Mouse (Mus musculus) gastrocnemius, adult 8-10 months (tissue): ENCODE results near the gene Trim25. TPM values are rescaled to one million over a fixed set of nuclear protein-coding genes. Genes with fewer than 3 reads are reported as not detected.
"Not testable (repeated sequence)": the region's sequence is repeated elsewhere in the genome, so short reads cannot be mapped to it uniquely, and the experiment has no call there.

Source experiments
- DNase-seq, 2 experiments: peaks; one replicate each; pipeline ENCODE4 v3.0.0; 2022; ENCODE audit warnings: low spot score in 2 of 2
- total RNA-seq, 4 experiments: library from RNA; stranded (reverse); gene quantifications; 2 replicates each; pipeline ENCODE4 v1.2.4; 2022

The Trim25 gene
- total RNA-seq, 4 experiments from 2014 or later, result 4.1 to 8.3 (median 6.0) TPM

GRCm38 (mm10) chr11:89023477-89023876 lies 24.3 kb downstream of the Trim25 start:
- DNase-seq, result no peak

GRCm38 (mm10) chr11:89024181-89024881 lies 25.2 kb downstream of the Trim25 start:
- DNase-seq, result peak; percentile 34 to 45

GRCm38 (mm10) chr11:89025603-89026002 lies 26.4 kb downstream of the Trim25 start:
- DNase-seq, result no peak

- DNase-seq, result no peak
Observed at GRCm38 (mm10) chr11:89026117-89026516, 26.9 kb downstream of the Trim25 start.

GRCm38 (mm10) chr11:89027955-89028361 lies 28.8 kb downstream of the Trim25 start:
- DNase-seq, result no peak

GRCm38 (mm10) chr11:89028871-89029405 lies 29.8 kb downstream of the Trim25 start:
- no peak for DNase-seq

GRCm38 (mm10) chr11:89030552-89030951 lies 31.4 kb downstream of the Trim25 start:
- no peak for DNase-seq

- no peak for DNase-seq
Observed at GRCm38 (mm10) chr11:89031189-89031588, 32.0 kb downstream of the Trim25 start.

GRCm38 (mm10) chr11:89034592-89034991 lies 35.4 kb downstream of the Trim25 start:
- DNase-seq, result no peak

- DNase-seq, result no peak
Observed at GRCm38 (mm10) chr11:89035552-89035951, 36.4 kb downstream of the Trim25 start.

GRCm38 (mm10) chr11:89038496-89038895 lies 39.3 kb downstream of the Trim25 start:
- no peak for DNase-seq

GRCm38 (mm10) chr11:89039325-89039724 lies 40.1 kb downstream of the Trim25 start:
- peak; percentile 27 to 42 for DNase-seq

GRCm38 (mm10) chr11:89041073-89041472 lies 41.9 kb downstream of the Trim25 start:
- DNase-seq, result not testable (repeated sequence)

- DNase-seq, result no peak
Observed at GRCm38 (mm10) chr11:89043046-89043445, 43.9 kb downstream of the Trim25 start.

GRCm38 (mm10) chr11:89045501-89045900 lies 46.3 kb downstream of the Trim25 start:
- DNase-seq, result not testable (repeated sequence)

GRCm38 (mm10) chr11:89046021-89046420 lies 46.8 kb downstream of the Trim25 start:
- no peak for DNase-seq

GRCm38 (mm10) chr11:89051767-89052166 lies 52.6 kb downstream of the Trim25 start:
- no peak for DNase-seq

GRCm38 (mm10) chr11:89055931-89056690 lies 56.9 kb downstream of the Trim25 start:
- no peak for DNase-seq

- no peak for DNase-seq
Observed at GRCm38 (mm10) chr11:89058515-89059270, 59.5 kb downstream of the Trim25 start.

GRCm38 (mm10) chr11:89059919-89060422 lies 60.8 kb downstream of the Trim25 start:
- peak in 1 of 2 experiments; percentile 7 for DNase-seq

- peak; percentile 79 to 86 for DNase-seq
Observed at GRCm38 (mm10) chr11:89060423-89061089, 61.4 kb downstream of the Trim25 start.
